Mouse (Mus musculus) heart, adult 2 months (tissue): ENCODE results near the gene Acbd6. TPM values are rescaled to one million over a fixed set of nuclear protein-coding genes. Genes with fewer than 3 reads are reported as not detected.

Experiments
- DNase-seq, 2 experiments: peaks; one replicate each; pipeline ENCODE4 v3.0.0; 2021
- H3K27ac ChIP-seq: fragments of 200-600 bp; 2 replicates; pipeline ENCODE4 v1.8.1; 2022
- H3K27me3 ChIP-seq: fragments of 200-500 bp; 2 replicates; pipeline ENCODE4 v1.6.1; 2012; ENCODE audit warnings: mild to moderate bottlenecking, low read length, inconsistent platforms, mixed read lengths; ENCODE audit not compliant: control insufficient read depth, insufficient read depth
- H3K36me3 ChIP-seq: fragments of 200-500 bp; 2 replicates; pipeline ENCODE4 v1.6.1; 2012; ENCODE audit warnings: low read length, inconsistent platforms; ENCODE audit not compliant: control insufficient read depth, insufficient read depth
- H3K4me1 ChIP-seq: fragments of 200-500 bp; 2 replicates; pipeline ENCODE4 v1.6.1; 2011; ENCODE audit warnings: low read length; ENCODE audit not compliant: control insufficient read depth, insufficient read depth
- H3K4me3 ChIP-seq: fragments of 200-600 bp; 2 replicates; pipeline ENCODE4 v1.8.1; 2022
- H3K79me2 ChIP-seq: fragments of 200-500 bp; replicated peaks from 2 replicates; pipeline ENCODE4 v1.6.1; 2012; ENCODE audit warnings: mild to moderate bottlenecking, inconsistent platforms, low read length, moderate library complexity, mixed read lengths; ENCODE audit not compliant: control insufficient read depth, insufficient read depth
- H3K9ac ChIP-seq: fragments of 200-500 bp; 2 replicates; pipeline ENCODE4 v1.6.1; 2012; ENCODE audit warnings: low read depth, mild to moderate bottlenecking, control low read depth, inconsistent platforms, low read length, mixed read lengths
- CTCF ChIP-seq: fragments of 200-600 bp; IDR thresholded peaks from 2 replicates; pipeline ENCODE4 v1.8.1; 2022; ENCODE audit warnings: antibody characterized with exemption, mild to moderate bottlenecking, moderate library complexity
- EP300 ChIP-seq: fragments of 200-500 bp; IDR thresholded peaks from 2 replicates; pipeline ENCODE4 v1.6.1; 2011; ENCODE audit warnings: low read depth, low read length, control low read depth; ENCODE audit not compliant: insufficient read depth
- POLR2A ChIP-seq: fragments of 200-500 bp; IDR thresholded peaks from 2 replicates; pipeline ENCODE4 v1.6.1; 2011; ENCODE audit warnings: mild to moderate bottlenecking, low read depth, low read length, control low read depth; ENCODE audit not compliant: insufficient read depth
- WGBS: fragments of 180-500 bp; shearing (Covaris S2); methylation state at CpG from one replicate; pipeline ENCODE4 v1.1.7; 2018; 5-methylcytosine and 5-hydroxymethylcytosine counted together
- intact Hi-C: fragments of 180-260 bp; cut with DNase I; formaldehyde crosslinking; loops from one replicate; pipeline ENCODE4 v1.15.1; 2025
- polyA plus RNA-seq: library from polyadenylated mRNA; depleted of rRNA; stranded (reverse); fragments of >200 nt; gene quantifications from 2 replicates; pipeline ENCODE4 v1.2.3, GENCODE M21; 2012
- total RNA-seq, 2 experiments: library from RNA; stranded (reverse); gene quantifications; 2 replicates each; pipeline ENCODE4 v1.2.3; 2021

Acbd6 gene
- total and polyA plus RNA-seq, 3 experiments = 55.7 to 63.6 (median 57.1) TPM

DNA sequence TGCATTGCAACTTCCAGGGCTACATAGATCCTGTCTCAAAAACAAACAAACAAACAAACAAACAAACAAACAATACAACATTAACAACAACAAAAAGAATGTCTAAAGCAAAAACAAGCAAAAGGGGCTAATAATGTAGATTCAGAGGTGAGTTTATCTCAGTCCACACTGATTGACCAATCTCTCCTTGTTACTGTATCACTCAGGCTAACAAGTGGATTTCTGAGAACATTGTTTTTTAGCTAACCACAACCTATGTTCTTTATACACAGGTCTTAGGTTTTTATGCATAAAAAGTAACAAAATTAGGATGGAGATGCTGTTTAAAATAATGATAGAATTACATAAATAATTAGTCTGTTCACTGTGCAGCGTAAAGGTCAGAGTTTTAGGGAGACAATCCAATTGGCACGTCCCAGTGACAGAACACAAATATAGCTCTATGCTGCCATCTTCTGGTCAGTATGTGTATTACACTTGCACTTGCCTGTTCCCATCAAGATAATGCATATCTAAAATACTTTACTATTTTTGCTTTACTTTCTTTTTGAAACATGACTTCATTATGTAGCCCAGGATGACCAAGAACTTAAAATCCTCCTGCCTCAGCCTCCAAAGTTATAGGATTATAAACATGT is 20.8 kb upstream of the Acbd6 start:
- H3K36me3 ChIP-seq = no peaks in the 10 kb centered on the region
- WGBS = under 1% methylated on average over 2 of the region's 2 CpGs
- TF ChIP-seq CTCF (peak; percentile 99), POLR2A (no peak), EP300 (no peak)
- H3K79me2 ChIP-seq = no peaks in the 10 kb centered on the region
- intact Hi-C loops = loop anchor here (1.0 kb wide), 1 partner anchor 244 kb away; no protein-coding TSS in a partner anchor
- H3K27me3 ChIP-seq = no peaks in the 10 kb centered on the region
- no peak overlapping the region for H3K27ac ChIP-seq
- no peak overlapping the region for H3K9ac ChIP-seq
- H3K4me3 ChIP-seq = no peak overlapping the region
- peaks cover 1% of the 10 kb centered on the region for H3K4me1 ChIP-seq
- DNase-seq = no peak

DNA sequence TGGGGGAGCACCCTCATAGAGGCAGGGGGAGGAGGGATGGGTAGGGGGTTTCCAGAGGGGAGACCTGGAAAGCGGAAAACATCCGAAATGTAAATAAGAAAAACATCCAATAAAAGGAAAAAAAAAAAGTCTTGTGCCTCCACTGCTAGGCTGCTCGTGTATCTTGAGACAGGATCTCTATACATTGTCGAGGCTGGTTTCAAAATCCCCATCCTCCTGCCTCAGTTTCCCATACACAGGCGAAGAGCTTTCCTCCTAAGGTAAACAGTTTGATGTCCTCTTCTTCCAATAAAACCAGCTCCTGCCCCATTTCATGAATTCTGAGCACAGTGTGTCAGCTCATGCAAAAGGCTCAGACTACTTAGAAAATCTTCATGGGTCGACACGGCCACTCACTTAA is 19.9 kb upstream of the Acbd6 start:
- Histone ChIP-seq H3K4me3 (no peak overlapping the region), H3K4me1 (no peaks in the 10 kb centered on the region; the same call in 1 of the 2 replicates), H3K79me2 (no peaks in the 10 kb centered on the region), H3K36me3 (no peaks in the 10 kb centered on the region), H3K9ac (no peak overlapping the region), H3K27me3 (no peaks in the 10 kb centered on the region), H3K27ac (no peak overlapping the region)
- TF ChIP-seq POLR2A = no peak
- no peak for TF ChIP-seq CTCF
- no peak for TF ChIP-seq EP300
- intact Hi-C loops = no loop called here
- DNase-seq = no peak
- WGBS = 65% methylated on average over 7 of the region's 7 CpGs

DNA sequence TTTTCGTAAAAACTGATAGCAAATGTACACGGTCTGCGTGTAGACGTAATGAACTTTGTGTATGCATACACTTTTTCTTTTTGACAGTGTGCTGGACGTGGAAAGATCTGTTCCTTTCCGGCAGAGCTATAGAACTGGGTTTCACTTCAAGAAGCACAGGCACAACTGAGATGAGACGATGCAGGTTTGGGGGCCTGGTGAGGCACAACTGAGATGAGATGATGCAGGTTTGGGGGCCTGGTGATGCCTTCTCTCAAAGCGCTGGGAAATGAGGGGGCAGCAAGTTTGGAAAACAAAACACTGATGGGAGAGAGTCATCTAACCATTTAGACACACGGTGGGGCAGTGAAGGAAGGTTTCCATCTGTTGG is 293 bp upstream of the Acbd6 start:
- peak overlapping the region; percentile 84 for H3K27ac ChIP-seq
- no peak for DNase-seq
- WGBS = 57% methylated on average over 9 of the region's 9 CpGs

GRCm38 (mm10) chr1:155560021-155560420 is 2.1 kb downstream of the Acbd6 start:
- Histone ChIP-seq H3K27ac (no peak overlapping the region), H3K4me1 (peaks cover 3% of the 10 kb centered on the region), H3K36me3 (no peaks in the 10 kb centered on the region; the same call in 1 of the 2 replicates), H3K4me3 (no peak overlapping the region), H3K27me3 (no peaks in the 10 kb centered on the region), H3K9ac (no peak overlapping the region), H3K79me2 (peaks cover 5% of the 10 kb centered on the region; the same call in 1 of the 2 replicates)
- TF ChIP-seq CTCF (no peak), POLR2A (no peak)
- intact Hi-C loops = no loop called here
- no peak for DNase-seq
- 83% methylated on average over 4 of the region's 4 CpGs for whole genome bisulfite sequencing

More for the DNA sequence above, 293 bp upstream of the Acbd6 start:
- peaks cover 3% of the 10 kb centered on the region for H3K4me1 ChIP-seq
- H3K36me3 ChIP-seq = no peaks in the 10 kb centered on the region; the same call in 1 of the 2 replicates
- H3K27me3 ChIP-seq = no peaks in the 10 kb centered on the region
- peak overlapping the region; percentile 99 for H3K9ac ChIP-seq
- intact Hi-C loops = no loop called here
- peaks cover 5% of the 10 kb centered on the region; the same call in 1 of the 2 replicates for H3K79me2 ChIP-seq
- TF ChIP-seq CTCF (no peak), EP300 (no peak), POLR2A (no peak)
- peak overlapping the region; percentile 93 for H3K4me3 ChIP-seq

GRCm38 (mm10) chr1:155560678-155561077 is 2.8 kb downstream of the Acbd6 start:
- no peak for DNase-seq
- TF ChIP-seq CTCF = no peak
- no peak for TF ChIP-seq EP300
- no peak for TF ChIP-seq POLR2A
- intact Hi-C loops = no loop called here
- peaks cover 5% of the 10 kb centered on the region; the same call in 1 of the 2 replicates for H3K79me2 ChIP-seq
- 75% methylated on average over 2 of the region's 2 CpGs for WGBS
- H3K4me1 ChIP-seq = peaks cover 3% of the 10 kb centered on the region
- no peaks in the 10 kb centered on the region for H3K27me3 ChIP-seq
- no peak overlapping the region for H3K27ac ChIP-seq
- no peak overlapping the region for H3K4me3 ChIP-seq
- no peaks in the 10 kb centered on the region; the same call in 1 of the 2 replicates for H3K36me3 ChIP-seq
- no peak overlapping the region for H3K9ac ChIP-seq

DNA sequence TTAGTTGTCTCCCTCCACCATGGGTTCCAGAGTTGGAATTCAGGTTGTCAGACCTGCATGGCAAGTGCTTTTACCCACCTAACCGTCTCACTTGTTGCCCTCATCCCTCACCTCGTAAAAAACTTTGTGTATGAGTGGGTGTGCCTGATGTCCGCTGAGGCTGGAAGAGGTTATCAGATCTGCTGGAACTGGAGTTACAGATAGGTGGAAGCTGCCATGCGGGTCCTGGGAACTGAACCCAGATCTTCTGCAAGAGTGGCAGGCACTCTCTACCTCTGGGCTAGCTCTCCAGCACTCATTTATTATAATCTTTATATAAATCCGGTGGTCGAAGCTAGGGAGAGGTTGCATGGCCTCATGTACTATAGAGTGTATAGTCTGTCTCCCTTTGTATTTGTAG is 4.3 kb downstream of the Acbd6 start:
- Histone ChIP-seq H3K27me3 (no peaks in the 10 kb centered on the region), H3K79me2 (peaks cover 5% of the 10 kb centered on the region; the same call in 1 of the 2 replicates), H3K4me1 (peaks cover 3% of the 10 kb centered on the region), H3K36me3 (no peaks in the 10 kb centered on the region; the same call in 1 of the 2 replicates), H3K4me3 (no peak overlapping the region), H3K27ac (no peak overlapping the region), H3K9ac (no peak overlapping the region)
- 75% methylated on average over 6 of the region's 6 CpGs for WGBS
- intact Hi-C loops = no loop called here
- TF ChIP-seq POLR2A (no peak), EP300 (no peak), CTCF (no peak)
- no peak for DNase-seq
